Mouse (Mus musculus): ENCODE results near the gene Prkcb. TPM values are rescaled to one million over a fixed set of nuclear protein-coding genes. Genes with fewer than 3 reads are reported as not detected.

Gene Prkcb
- polyA plus RNA-seq, 1 experiment from 2014 or later: 60.9 TPM

GRCm38 (mm10) chr7:122465823-122466549 is 177.4 kb downstream of the Prkcb start:
- ATAC-seq: no peak
- Histone ChIP-seq H3K27ac (ENCODE audit: low read length) (no peak overlapping the region), H3K4me1 (replicated peaks; ENCODE audit: control insufficient read depth, insufficient read depth, low read length) (no peaks in the 10 kb centered on the region), H3K36me3 (ENCODE audit: control insufficient read depth, insufficient read depth) (no peaks in the 10 kb centered on the region), H3K4me3 (replicated peaks; ENCODE audit: low read length) (no peak overlapping the region), H3K9me3 (ENCODE audit: control insufficient read depth, low read length) (no peaks in the 10 kb centered on the region), H3K27me3 (replicated peaks; ENCODE audit: control insufficient read depth, insufficient read depth, low read length) (peaks cover 5% of the 10 kb centered on the region), H3K9ac (replicated peaks; ENCODE audit: low read depth, low read length) (no peak overlapping the region), H3K4me2 (ENCODE audit: low read length) (no peak overlapping the region)
- 53% methylated on average over 8 of the region's 8 CpGs for WGBS

- no peaks in the 10 kb centered on the region for H3K36me3 ChIP-seq (ENCODE audit: control insufficient read depth, insufficient read depth)
- 82% methylated on average over 2 of the region's 2 CpGs for WGBS
- no peak overlapping the region for H3K4me2 ChIP-seq (ENCODE audit: low read length)
- H3K4me1 ChIP-seq (replicated peaks; ENCODE audit: control insufficient read depth, insufficient read depth, low read length): no peaks in the 10 kb centered on the region
- no peak overlapping the region for H3K4me3 ChIP-seq (replicated peaks; ENCODE audit: low read length)
- H3K9ac ChIP-seq (replicated peaks; ENCODE audit: low read depth, low read length): no peak overlapping the region
- no peak overlapping the region for H3K27ac ChIP-seq (ENCODE audit: low read length)
- H3K27me3 ChIP-seq (replicated peaks; ENCODE audit: control insufficient read depth, insufficient read depth, low read length): peaks cover 5% of the 10 kb centered on the region
- ATAC-seq: no peak
- no peaks in the 10 kb centered on the region for H3K9me3 ChIP-seq (ENCODE audit: control insufficient read depth, low read length)
Measured at GRCm38 (mm10) chr7:122466722-122467121, 178.2 kb downstream of the Prkcb start.

GRCm38 (mm10) chr7:122467831-122468230 is 179.3 kb downstream of the Prkcb start:
- H3K4me2 ChIP-seq (ENCODE audit: low read length): no peak overlapping the region
- H3K4me3 ChIP-seq (replicated peaks; ENCODE audit: low read length): no peak overlapping the region
- H3K27me3 ChIP-seq (replicated peaks; ENCODE audit: control insufficient read depth, insufficient read depth, low read length): peaks cover 5% of the 10 kb centered on the region
- H3K36me3 ChIP-seq (ENCODE audit: control insufficient read depth, insufficient read depth): no peaks in the 10 kb centered on the region
- no peaks in the 10 kb centered on the region for H3K9me3 ChIP-seq (ENCODE audit: control insufficient read depth, low read length)
- no peaks in the 10 kb centered on the region for H3K4me1 ChIP-seq (replicated peaks; ENCODE audit: control insufficient read depth, insufficient read depth, low read length)
- no peak overlapping the region for H3K9ac ChIP-seq (replicated peaks; ENCODE audit: low read depth, low read length)
- no peak for ATAC-seq
- H3K27ac ChIP-seq (ENCODE audit: low read length): no peak overlapping the region
- 68% methylated on average over 8 of the region's 8 CpGs for WGBS

GRCm38 (mm10) chr7:122470370-122471280 is 182.1 kb downstream of the Prkcb start:
- Histone ChIP-seq H3K4me1 (replicated peaks; ENCODE audit: control insufficient read depth, insufficient read depth, low read length) (no peaks in the 10 kb centered on the region), H3K9ac (replicated peaks; ENCODE audit: low read depth, low read length) (no peak overlapping the region), H3K36me3 (ENCODE audit: control insufficient read depth, insufficient read depth) (no peaks in the 10 kb centered on the region; the same call in 1 of the 2 replicates), H3K9me3 (ENCODE audit: control insufficient read depth, low read length) (peaks cover 7% of the 10 kb centered on the region; the same call in 1 of the 2 replicates), H3K4me3 (replicated peaks; ENCODE audit: low read length) (no peak overlapping the region), H3K4me2 (ENCODE audit: low read length) (no peak overlapping the region), H3K27ac (ENCODE audit: low read length) (no peak overlapping the region), H3K27me3 (replicated peaks; ENCODE audit: control insufficient read depth, insufficient read depth, low read length) (no peaks in the 10 kb centered on the region)
- WGBS: 49% methylated on average over 18 of the region's 18 CpGs
- peak; percentile 81 for ATAC-seq

- no peak overlapping the region for H3K27ac ChIP-seq (ENCODE audit: low read length)
- H3K4me1 ChIP-seq (replicated peaks; ENCODE audit: control insufficient read depth, insufficient read depth, low read length): peaks cover 7% of the 10 kb centered on the region
- H3K9ac ChIP-seq (replicated peaks; ENCODE audit: low read depth, low read length): no peak overlapping the region
- H3K4me3 ChIP-seq (replicated peaks; ENCODE audit: low read length): no peak overlapping the region
- 77% methylated on average over 5 of the region's 5 CpGs for WGBS
- no peaks in the 10 kb centered on the region; the same call in 1 of the 2 replicates for H3K36me3 ChIP-seq (ENCODE audit: control insufficient read depth, insufficient read depth)
- ATAC-seq: no peak
- peaks cover 7% of the 10 kb centered on the region; the same call in 1 of the 2 replicates for H3K9me3 ChIP-seq (ENCODE audit: control insufficient read depth, low read length)
- H3K27me3 ChIP-seq (replicated peaks; ENCODE audit: control insufficient read depth, insufficient read depth, low read length): no peaks in the 10 kb centered on the region
- H3K4me2 ChIP-seq (ENCODE audit: low read length): no peak overlapping the region
Measured at GRCm38 (mm10) chr7:122472223-122472622, 183.7 kb downstream of the Prkcb start.

GRCm38 (mm10) chr7:122475038-122475437 is 186.5 kb downstream of the Prkcb start:
- peaks cover 19% of the 10 kb centered on the region for H3K4me1 ChIP-seq (replicated peaks; ENCODE audit: control insufficient read depth, insufficient read depth, low read length)
- no peak overlapping the region for H3K4me2 ChIP-seq (ENCODE audit: low read length)
- no peak overlapping the region for H3K27ac ChIP-seq (ENCODE audit: low read length)
- no peak for ATAC-seq
- no peaks in the 10 kb centered on the region for H3K27me3 ChIP-seq (replicated peaks; ENCODE audit: control insufficient read depth, insufficient read depth, low read length)
- H3K9me3 ChIP-seq (ENCODE audit: control insufficient read depth, low read length): peaks cover 7% of the 10 kb centered on the region; the same call in 1 of the 2 replicates
- no peak overlapping the region for H3K9ac ChIP-seq (replicated peaks; ENCODE audit: low read depth, low read length)
- no peak overlapping the region for H3K4me3 ChIP-seq (replicated peaks; ENCODE audit: low read length)
- no peaks in the 10 kb centered on the region; the same call in 1 of the 2 replicates for H3K36me3 ChIP-seq (ENCODE audit: control insufficient read depth, insufficient read depth)

GRCm38 (mm10) chr7:122476697-122477096 is 188.1 kb downstream of the Prkcb start:
- H3K4me2 ChIP-seq (ENCODE audit: low read length): no peak overlapping the region
- no peaks in the 10 kb centered on the region; the same call in 1 of the 2 replicates for H3K36me3 ChIP-seq (ENCODE audit: control insufficient read depth, insufficient read depth)
- peaks cover 7% of the 10 kb centered on the region; the same call in 1 of the 2 replicates for H3K9me3 ChIP-seq (ENCODE audit: control insufficient read depth, low read length)
- H3K4me1 ChIP-seq (replicated peaks; ENCODE audit: control insufficient read depth, insufficient read depth, low read length): peaks cover 19% of the 10 kb centered on the region
- 49% methylated on average over 6 of the region's 6 CpGs for WGBS
- H3K9ac ChIP-seq (replicated peaks; ENCODE audit: low read depth, low read length): no peak overlapping the region
- no peak for ATAC-seq
- H3K27me3 ChIP-seq (replicated peaks; ENCODE audit: control insufficient read depth, insufficient read depth, low read length): no peaks in the 10 kb centered on the region
- H3K4me3 ChIP-seq (replicated peaks; ENCODE audit: low read length): no peak overlapping the region
- peak overlapping the region; percentile 9; the same call in 1 of the 2 replicates for H3K27ac ChIP-seq (ENCODE audit: low read length)

- H3K4me2 ChIP-seq (ENCODE audit: low read length): no peak overlapping the region
- H3K27ac ChIP-seq (ENCODE audit: low read length): peak overlapping the region; percentile 9
- H3K4me1 ChIP-seq (replicated peaks; ENCODE audit: control insufficient read depth, insufficient read depth, low read length): peaks cover 19% of the 10 kb centered on the region
- no peak overlapping the region for H3K4me3 ChIP-seq (replicated peaks; ENCODE audit: low read length)
- no peaks in the 10 kb centered on the region; the same call in 1 of the 2 replicates for H3K36me3 ChIP-seq (ENCODE audit: control insufficient read depth, insufficient read depth)
- H3K27me3 ChIP-seq (replicated peaks; ENCODE audit: control insufficient read depth, insufficient read depth, low read length): no peaks in the 10 kb centered on the region
- H3K9ac ChIP-seq (replicated peaks; ENCODE audit: low read depth, low read length): no peak overlapping the region
- 31% methylated on average over 7 of the region's 7 CpGs for WGBS
- H3K9me3 ChIP-seq (ENCODE audit: control insufficient read depth, low read length): peaks cover 7% of the 10 kb centered on the region; the same call in 1 of the 2 replicates
- peak; percentile 27 for ATAC-seq
Measured at GRCm38 (mm10) chr7:122477118-122477517, 188.6 kb downstream of the Prkcb start.

All from forebrain, embryonic 16.5 days (tissue).